Mouse (Mus musculus) cortical plate, adult 2 months (tissue): Measurements from ENCODE around the gene Cspg4.

Source experiments
- CTCF ChIP-seq: fragments of 200-500 bp; IDR thresholded peaks from 2 replicates; pipeline ENCODE4 v1.5.1; 2011; ENCODE audit warnings: mild to moderate bottlenecking, control low read depth, low read length; ENCODE audit not compliant: insufficient read depth; ENCODE audit errors: extremely low read depth
- POLR2A ChIP-seq: fragments of 200-500 bp; IDR thresholded peaks from 2 replicates; pipeline ENCODE4 v1.6.1; 2011; ENCODE audit warnings: mild to moderate bottlenecking, low read length, control low read depth; ENCODE audit not compliant: insufficient read depth; ENCODE audit errors: extremely low read depth

GRCm38 (mm10) chr9:56925291-56926024 lies 60.6 kb downstream of the Cspg4 start:
- TF ChIP-seq CTCF (no peak), POLR2A (no peak)
